Mouse (Mus musculus) neural tube, embryonic 10.5 days (tissue): ENCODE measurements around the gene Capns2.
A peak's percentile ranks its signal among the peaks of the same experiment; 100 is the strongest.
"Not testable (repeated sequence)": the region's sequence is repeated elsewhere in the genome, so short reads cannot be mapped to it uniquely, and the experiment has no call there.

ENCODE experiments used
- DNase-seq: peaks from one replicate; pipeline ENCODE4 v3.0.0-alpha.2; 2017; ENCODE audit warnings: low spot score; ENCODE audit errors: extremely low spot score

Capns2 gene

DNA sequence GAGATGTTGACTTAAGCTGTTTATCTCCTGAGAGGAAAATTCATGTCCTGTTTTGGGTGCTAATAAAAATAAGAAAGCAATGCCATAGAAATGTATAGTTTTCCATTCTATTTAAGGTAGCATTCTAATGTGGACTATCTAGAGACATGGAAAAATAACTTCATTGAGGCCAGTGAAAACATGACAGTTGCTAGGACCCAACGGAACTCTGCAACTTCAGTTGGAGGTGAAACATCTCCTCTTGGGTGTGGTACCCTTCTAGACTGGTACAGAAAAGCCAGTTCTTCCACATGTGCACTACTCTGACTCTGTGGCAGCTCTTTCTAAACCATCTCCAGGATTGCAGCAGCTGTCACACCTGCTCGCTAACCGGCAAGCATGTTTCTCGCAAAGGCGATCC lies at the start of gene Capns2:
Gene Capns2, plus strand, starts transcription at position 301 of the 400 bp plus-strand sequence.
- no peak for DNase-seq

DNA sequence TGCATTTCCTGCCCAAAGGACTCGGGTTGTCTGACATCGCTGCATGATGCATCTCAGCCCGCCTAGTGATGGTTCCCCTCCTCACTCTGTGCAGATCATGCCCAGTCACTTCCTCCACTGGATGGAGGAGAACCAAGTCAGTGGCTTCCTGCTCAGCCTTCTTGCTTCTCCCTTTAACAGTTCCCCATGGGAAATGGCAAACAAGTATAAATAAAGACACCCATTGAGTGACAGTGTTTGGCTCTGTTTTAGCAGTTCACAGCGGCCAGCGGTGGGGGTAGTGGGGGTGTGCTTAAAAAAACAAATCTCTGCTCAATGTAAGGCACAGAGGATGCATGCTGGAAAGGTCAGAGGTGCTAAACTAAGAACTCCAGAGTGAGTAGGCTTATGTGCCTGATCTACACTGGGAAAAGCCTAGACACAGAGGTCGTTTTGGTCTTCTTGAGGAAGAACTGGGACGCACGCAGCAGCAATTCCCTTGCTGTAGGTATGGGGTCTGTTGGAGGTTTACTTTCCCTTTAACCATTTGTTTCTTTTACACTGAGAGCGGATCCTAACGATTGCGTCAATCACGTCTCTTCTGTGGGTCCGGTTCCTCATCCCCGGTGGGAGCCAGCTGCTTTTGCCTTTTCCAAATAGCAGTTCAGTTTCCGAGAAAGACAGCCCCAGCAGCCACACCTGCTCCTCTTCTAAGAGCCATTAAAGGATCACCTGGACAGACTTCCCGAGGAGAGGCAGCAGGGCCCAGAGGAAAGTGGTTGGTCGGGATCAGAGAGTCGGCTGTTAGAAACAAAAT lies 47.8 kb upstream of the Capns2 start:
- DNase-seq: no peak

DNA sequence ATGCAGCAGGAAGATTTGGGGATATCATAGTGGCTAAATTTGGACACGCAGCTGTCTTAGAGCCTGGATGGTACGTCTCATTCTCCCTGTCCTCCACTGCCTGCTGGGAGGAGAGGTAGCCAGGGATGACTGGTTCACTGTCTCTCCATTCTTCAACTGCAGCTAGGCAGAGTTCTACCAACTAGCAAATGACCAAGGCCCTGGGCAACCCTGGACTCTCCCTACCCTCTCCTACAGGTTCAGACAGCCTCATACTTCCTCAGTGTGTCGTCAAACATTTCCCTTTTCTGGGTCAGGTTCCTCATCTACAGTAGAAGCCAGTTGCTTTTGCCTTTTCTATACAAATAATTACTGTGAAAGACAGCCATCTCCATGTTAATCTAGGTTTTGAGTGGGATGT lies 46.5 kb upstream of the Capns2 start:
- no peak for DNase-seq

DNA sequence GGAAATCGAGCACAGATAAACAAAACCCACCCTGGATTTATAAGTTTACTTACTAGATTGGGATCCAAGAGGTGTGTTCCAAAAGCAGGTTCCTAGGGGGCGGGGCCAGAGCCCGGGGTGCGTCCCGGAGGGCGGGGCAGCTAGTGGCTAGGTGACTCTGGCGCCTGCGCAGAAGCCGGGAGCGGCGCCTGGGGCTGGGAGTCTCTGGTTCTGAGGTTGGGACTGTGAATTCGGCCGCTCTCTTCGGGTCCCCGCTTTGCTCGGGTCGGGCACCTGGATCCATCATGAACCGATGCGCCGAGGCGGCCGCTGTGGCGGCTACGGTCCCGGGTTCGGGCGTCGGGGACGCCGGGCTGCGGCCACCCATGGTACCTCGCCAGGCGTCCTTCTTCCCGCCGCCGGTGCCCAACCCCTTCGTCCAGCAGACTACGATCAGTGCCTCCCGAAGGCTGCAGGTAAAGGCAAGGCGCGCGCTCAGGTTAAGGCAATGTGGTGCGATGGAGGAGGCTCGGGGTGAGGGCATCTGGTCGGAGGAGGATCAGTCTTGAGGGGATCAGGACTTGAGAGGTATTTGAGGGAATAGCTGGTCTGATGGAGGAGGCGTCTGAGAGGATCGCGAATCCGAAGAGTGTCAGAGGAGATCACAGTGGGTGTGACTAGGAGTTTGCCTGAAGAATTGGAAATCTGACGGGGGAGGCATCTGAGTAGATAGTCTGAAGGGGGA lies 45.9 kb upstream of the Capns2 start, which contains the start of gene Lpcat2:
Gene Lpcat2, plus strand, starts transcription at position 169 of the 724 bp plus-strand sequence.
- DNase-seq: peak; percentile 72

DNA sequence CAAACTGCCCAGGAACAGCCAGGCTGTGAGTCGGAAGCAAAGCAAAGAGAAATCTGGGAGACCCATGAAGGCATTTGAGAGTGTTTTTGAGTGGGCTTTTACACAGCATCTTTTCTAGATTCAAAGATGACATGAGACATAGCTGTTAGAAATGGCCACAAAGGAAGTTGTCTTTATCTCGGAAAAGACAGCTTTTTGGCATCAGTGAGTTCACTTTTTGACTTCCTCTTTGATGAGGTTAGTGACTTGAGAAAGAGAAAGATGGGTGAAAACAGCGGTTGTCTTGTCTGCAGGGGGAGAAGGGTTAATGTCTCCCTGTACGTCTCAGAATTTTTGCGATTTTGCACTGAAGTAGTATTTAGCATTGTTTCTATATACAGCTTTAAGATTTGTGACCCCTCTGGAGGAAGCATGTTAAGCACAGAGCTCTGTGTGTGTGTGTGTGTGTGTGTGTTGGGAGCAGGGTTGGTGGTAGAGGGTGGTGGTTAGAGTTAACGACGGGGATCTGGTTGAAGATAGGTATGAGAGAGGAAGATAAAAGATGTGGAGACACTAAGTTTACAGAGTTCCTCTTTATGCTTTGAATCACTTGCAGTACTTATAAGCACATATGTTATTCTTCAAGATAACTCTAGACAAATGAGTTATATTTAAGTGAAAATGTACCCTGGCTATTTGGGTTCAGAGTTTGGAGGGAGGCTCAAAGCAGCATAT lies 44.8 kb upstream of the Capns2 start:
- DNase-seq: no peak

DNA sequence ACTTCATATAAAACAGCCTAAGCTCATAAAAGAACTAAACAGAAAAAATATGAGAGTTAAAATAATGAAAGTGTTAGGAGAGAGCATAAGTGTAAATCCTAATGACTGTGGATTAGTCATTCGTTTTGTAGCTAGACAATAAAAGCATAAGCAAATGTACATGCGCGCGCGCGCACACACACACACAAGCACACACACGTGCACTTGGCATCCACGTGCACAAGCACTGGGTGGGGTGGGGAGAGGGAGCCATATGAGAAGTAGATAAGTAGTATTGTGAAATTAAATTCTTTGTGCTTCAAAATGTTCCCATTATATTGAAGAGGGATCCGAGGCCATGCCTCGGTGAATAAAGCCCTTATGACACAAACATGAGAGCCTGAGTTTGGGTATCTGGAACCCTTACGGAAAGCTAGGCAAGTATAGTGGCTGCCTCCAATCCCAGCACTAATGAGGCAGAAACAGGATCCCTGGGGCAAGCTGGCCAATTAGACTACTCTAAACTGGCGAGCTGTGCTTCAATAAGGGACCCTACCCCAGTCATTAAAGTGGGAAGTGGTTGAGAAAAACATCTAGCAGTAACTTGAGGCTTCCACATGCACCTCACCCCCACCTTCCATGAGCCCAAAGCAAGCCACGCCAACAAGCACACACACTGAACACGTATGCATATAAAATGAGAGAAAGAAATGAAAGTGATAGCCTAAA lies 42.6 kb upstream of the Capns2 start:
- DNase-seq: no peak

DNA sequence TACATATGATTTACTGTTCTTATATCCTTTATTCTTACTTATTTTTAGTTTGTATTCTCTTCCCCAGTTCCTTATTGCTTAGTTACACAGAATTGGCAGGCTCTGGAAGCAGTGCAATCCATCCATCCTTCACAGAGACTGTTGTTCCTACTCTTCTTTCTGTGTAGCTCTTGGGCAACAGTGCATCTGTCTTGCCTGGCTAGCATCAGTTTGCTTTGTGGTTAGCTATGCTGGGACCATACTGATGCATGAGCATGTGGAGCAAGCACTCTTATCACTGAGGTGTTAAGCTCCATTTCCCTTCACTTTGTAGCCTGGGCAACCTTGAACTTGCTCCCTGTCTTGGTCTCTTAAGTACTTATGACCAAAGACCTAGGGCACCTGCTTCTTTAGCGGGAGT lies 39.2 kb upstream of the Capns2 start:
- no peak for DNase-seq

DNA sequence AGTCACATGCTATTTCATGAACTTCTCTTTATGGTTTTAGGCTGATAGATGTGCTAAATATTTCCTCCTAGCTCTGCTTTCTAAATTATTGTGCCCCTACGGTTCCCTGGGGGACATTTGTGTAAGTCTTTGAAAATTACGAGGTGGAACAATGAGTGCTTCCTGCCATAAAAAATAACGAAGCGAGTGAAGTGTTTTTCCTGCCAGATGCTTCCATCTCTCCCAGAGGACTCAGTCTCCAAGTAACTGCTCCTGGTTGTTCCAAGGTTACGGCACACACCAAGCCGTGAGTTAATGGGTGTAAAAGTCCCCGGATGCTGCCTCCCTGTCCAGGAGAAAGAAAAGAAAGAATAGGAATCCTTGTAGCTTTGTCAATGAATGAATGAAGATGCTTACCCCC lies 30.9 kb upstream of the Capns2 start:
- no peak for DNase-seq

DNA sequence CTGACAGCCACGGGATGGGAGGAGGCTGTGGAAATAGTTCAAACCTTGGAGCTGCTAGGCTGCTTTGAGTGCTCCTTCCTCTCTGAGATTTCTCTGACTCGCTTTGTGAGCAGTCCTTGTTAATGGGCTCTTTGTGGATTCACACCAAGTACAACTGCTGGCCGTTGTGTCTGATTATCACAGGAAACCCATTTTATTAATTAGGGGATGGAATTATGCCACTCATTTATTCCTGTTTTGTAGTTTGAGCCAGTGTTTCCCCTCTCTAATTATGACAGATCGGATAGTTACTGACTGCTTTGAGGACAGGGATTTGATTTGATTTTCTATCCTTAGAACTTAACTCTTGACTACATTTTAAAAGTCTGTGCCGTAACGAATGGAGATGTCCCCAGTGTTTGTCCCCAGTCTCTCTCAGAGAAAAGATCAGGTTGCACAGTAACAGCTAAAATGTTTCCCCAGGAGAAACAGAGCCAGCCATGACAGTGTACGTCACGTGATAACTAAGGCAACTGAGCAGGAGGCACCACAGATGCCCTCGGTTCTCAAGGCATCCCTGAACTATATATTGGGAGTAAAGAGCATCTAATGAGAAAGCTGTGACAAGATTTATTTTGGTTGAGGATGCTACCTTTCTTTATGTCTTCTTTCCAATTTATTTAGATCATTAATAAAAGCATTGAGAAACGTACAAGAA lies 29.0 kb upstream of the Capns2 start:
- no peak for DNase-seq

DNA sequence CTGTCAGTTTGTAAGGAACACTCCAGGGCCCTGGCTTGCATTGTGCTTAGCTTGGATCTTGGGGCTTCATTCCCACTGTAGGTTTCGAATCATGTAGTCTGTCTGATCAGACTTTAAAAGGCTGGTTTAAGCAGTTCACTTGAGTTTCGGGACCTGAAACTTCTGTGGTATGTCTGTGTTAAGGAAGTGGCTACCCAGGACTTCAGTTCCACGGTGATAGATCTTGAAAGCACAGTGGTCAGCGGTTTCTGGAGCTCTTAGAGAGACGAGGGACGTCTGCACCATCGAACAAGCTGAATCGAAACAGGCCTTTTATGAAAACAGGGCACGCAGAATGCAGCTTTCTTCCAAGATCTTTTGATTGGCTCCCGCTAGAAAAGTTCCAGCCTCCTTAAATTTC lies 25.4 kb upstream of the Capns2 start:
- no peak for DNase-seq

DNA sequence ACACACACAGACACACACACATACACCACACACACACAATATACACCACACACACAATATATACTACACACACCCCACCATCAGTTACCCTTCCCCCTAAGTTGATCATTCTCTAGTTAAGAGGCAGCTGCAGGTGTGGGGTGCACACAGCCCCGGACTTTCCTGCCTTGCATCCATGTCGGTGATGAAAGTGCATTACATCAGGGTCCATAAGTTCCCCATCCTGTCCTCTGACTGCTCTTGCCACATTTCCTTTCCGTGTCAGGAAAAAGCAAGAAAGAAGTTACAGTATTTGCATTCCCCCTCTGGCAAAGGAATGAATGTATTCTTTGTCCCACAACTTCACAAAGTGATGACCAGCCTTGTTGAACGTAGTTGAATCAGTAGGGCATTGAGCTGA lies 20.0 kb upstream of the Capns2 start:
- DNase-seq: no peak

DNA sequence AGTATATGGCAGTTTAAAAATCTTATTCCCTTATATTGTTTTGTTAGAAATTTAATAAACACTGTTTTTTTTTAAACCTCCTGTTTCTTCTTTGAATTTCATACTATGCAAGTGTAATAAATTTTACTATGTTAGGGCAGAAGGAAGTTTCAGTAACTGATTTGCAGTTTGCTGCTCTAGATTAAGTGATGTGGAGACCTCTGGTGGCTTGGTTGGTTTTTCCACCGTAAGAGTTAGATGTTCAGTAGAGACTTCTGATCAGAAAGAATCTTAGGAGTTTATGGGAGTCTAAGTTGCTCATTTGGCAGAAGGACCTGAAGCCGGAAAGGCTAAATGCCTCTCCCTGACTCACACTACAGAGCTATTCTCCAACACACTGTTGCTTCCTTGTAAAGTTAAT lies 17.4 kb upstream of the Capns2 start:
- DNase-seq: no peak

DNA sequence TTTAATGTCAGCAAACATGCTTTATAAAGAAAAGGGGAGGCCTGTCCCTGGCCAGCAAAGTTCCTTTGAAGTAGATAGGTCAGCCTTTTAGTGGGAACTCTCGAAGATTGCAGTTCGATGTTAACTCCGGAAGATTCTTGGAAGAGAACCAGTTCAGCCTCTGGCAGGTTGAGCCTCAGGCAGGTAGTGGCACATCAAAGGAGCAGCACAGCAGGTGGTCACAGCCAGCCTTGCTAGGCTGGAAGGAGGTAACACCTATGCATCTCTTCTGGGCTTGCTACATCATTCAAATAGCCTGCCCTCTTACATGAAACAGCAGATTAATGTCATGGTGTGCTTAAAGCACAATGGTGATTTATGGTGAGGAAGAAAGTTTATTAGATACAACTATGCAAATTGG lies 9.0 kb upstream of the Capns2 start:
- not testable (repeated sequence) for DNase-seq

DNA sequence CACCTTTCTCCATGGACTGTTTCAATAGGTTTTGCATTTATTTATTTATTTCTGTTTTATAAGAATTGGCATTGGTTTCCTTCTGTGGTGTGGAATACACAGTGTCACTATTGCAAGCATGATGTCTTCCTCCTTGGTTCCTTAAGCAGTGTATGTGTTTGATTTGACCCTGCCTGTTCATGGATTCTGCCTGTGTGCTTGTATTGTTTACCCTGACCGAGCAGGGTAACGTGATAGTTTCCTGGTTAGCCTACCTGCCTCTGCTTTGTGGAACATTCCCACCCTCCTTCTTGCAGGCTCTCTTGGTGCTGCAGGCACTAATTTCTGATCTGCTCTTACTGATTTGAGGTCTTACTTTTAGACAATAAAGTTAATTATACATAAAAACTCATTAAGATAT lies 7.3 kb upstream of the Capns2 start:
- DNase-seq: no peak

DNA sequence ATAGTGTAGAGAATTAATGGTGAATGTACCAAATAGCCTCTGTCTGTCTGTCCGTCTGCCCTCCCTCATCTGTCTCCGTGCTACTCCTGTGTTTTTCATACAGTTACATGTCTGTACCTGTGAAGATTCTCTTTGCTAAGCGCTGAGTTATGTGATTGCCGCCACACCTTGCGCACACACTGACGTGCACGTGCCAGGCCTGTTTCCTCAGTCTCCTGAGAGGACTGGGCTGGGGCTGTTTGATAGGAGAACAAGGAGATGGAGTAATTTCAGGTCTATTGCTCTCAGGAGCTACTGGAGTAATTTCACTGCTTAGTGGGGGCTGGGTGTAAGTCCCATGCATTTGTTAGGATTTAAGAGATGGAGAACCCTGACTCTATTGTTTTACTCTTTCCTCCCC lies 6.2 kb upstream of the Capns2 start:
- no peak for DNase-seq

DNA sequence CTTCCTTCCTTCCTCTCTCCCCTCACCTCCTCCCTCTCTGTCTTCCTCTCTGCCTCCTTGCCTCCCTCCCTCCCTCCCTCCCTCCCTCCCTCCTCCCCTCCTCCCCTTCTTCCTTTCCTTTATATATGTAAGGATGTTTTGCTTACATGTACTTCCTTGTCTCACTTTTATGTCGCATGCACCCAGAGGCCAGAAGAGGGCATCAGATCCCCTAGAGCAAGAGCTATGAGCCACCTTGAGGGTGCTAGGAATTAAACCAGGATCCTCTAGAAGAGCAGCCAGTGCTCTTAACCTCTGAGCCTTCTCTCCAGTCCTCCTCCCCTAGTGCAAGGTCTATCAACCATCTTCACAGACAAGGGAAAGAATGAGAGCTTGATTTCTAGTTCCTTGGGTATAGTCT lies 5.2 kb upstream of the Capns2 start:
- no peak for DNase-seq

DNA sequence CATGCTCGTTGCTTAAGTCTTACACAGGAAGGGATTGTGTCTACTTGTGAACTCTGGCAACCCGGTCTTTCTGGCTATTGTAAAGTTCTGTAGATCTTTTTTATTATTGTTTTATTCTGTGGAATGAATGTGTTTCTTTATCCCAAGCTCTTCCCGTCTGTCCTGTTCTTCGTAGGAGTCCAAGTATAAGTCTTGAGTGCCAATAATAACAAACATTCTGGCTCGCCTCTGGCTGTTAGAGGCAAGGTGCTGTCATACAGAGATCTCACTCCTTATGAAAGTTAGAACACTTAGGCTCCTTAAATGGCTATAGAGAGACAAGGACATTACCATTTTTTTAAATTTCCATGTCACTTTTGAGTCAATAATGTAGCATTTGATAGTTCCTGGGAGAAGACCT lies 4.6 kb upstream of the Capns2 start:
- DNase-seq: no peak

DNA sequence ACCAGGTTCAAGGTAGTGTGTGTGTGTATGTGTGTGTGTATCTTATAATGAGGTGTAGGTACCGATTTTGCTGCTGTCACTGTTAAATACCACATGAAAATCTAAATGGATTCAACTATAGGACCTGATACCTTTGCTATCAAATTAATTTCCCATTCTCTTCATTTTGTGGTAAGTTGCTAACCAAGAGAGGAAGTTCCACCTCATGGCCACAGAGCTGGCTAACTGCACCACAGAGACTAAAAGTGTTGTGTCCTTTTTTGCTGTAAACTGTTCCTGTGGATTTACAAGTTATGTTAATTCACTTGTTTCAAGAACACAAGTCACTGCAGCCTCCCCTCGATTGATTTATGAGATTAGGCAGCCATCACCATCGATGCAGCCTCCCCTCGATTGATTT lies 3.4 kb upstream of the Capns2 start:
- DNase-seq: no peak

DNA sequence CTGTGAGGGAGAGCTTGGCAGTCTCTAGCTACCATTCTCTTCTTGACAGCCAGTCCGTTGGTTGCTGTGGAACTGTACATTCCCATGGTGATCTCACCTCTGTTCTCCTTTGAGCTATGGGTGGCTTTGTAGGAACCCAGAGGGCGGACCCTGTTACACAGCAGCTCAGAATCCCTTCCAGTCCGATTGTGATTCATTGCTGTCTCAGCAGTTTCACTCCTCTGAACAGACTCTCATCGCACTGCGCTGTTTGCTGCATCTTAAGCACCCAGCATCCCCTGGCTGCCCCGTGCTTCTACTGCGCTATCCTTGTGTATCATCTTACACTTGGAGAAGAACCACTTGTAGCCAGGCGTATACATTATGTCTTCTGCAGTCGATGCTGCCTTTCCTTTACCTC lies 1.6 kb upstream of the Capns2 start:
- DNase-seq: no peak

DNA sequence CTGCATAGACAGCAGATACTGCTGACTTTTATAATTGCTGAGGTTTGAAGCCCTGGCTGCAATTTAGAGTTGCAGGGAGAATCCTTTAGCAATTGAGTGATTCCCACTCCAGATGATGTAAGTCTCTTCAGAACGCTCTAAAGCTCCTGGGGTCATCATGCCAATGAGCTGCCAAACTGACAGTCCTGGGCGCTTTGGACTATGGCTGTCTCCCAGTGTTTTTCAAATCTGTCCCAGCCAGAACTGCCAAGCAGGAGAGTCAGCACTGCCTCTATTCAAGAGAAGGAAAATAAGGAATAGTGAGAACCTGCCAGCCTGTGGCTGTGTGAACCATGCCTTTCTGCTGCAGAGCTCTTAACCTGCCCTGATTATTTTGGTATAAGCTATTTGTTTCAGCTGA lies 1.8 kb downstream of the Capns2 start:
- DNase-seq: no peak

DNA sequence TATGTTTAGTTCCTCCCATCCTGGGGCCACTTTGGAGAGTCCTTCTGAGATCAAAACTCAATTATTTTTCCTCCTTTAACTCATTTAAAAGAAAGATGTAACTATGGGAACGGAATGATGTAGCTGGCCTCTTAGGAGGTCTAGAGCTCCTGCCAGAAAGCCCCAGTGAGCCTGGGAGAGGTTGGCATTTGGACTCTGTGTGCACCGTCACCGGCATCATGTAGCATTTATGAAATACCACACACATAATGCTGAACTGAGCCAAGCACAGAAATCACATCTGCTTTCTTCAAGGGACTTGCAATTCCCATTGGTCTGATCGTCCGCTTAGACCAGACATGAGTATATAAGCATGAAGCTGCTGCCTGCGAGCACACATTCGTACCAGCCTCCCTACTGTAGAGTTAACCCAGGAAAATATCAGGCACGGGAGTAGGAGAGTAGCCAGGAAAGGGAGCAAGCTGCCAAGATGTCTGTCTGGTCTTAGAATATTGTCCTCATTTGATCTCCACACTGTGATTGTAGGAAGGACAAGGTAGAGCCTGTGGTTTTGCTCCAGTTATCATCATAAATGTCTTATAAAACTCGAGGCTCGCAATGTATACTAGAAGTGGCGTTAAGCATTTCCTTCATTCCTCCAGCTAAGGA lies 2.4 kb downstream of the Capns2 start:
- no peak for DNase-seq
